ENCODE assay signal across 15 mouse cellular contexts in the genomic region with DNA sequence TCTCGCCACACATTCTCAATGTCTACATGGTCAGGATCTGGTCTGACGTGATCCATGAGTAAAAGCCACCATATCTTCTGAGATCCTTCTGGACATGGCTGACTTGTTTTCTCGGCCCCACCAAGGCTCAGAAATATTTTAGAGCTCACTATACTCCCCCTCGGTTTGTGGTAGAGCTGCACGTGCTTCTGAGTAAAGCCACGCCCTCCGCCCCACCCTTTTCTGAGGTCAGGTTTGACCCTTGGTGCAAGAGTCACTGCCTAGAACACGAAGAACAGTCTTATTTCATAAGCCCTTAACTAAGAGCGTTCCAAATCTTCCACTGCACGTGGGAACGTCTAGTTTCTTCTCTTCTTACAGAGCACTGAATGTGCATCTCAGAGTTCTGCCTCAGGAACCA. TPM values are rescaled to one million over a fixed set of nuclear protein-coding genes. Genes with fewer than 3 reads are reported as not detected.
DNase-seq lines count a peak whose midpoint lies in the region; ATAC-seq and TF ChIP-seq lines count a peak whose summit lies in the region.
"Had no signal": no experiment of that assay in that cellular context is flagged by ENCODE, and none has a peak within 500 bp of the region (broad histone marks: within the 10 kb centered on the region; RNA-seq: fewer than 3 reads in every experiment).

No protein-coding gene starts in this region.

- DNase-seq in hindbrain, embryonic 14.5 days (ENCODE audit: low spot score): no peak
- no peak for DNase-seq in hindbrain, embryonic 10.5 days (ENCODE audit: low spot score)
- DNase-seq in neural tube, embryonic 10.5 days (ENCODE audit: extremely low spot score, low spot score): no peak
- no peak for DNase-seq in lung, postnatal 10 days
- no peak for DNase-seq in lung, adult 2 months
- DNase-seq: cerebellum, adult 18-20 months; heart, adult 18-20 months; heart, postnatal 14 days; layer of hippocampus, postnatal 36 days; thymus, postnatal 14 days had no signal

- H3K4me1 ChIP-seq in hindbrain, embryonic 14.5 days (replicated peaks; ENCODE audit: control insufficient read depth, insufficient read depth, low read length): no peaks in the 10 kb centered on the region
- H3K4me1 ChIP-seq in hindbrain, embryonic 10.5 days (replicated peaks): 0 out of 2 replicates have a peak, but pooled peaks cover 3% of the 10 kb centered on the region
- no peaks in the 10 kb centered on the region for H3K4me1 ChIP-seq in neural tube, embryonic 13.5 days (replicated peaks)
- no peaks in the 10 kb centered on the region for H3K4me1 ChIP-seq in neural tube, embryonic 15.5 days
- no peaks in the 10 kb centered on the region for H3K4me1 ChIP-seq in lung, adult 2 months (ENCODE audit: control insufficient read depth, insufficient read depth, low read length)

- H3K27me3 ChIP-seq in hindbrain, embryonic 14.5 days (ENCODE audit: control insufficient read depth, insufficient read depth, low read length): no peaks in the 10 kb centered on the region
- peaks cover 4% of the 10 kb centered on the region; the same call in 1 of the 2 replicates for H3K27me3 ChIP-seq in hindbrain, embryonic 10.5 days (ENCODE audit: insufficient read depth, poor library complexity, severe bottlenecking)
- H3K27me3 ChIP-seq in neural tube, embryonic 13.5 days: peaks cover 5% of the 10 kb centered on the region; the same call in 1 of the 2 replicates
- no peaks in the 10 kb centered on the region for H3K27me3 ChIP-seq in neural tube, embryonic 15.5 days (replicated peaks)

- no peaks in the 10 kb centered on the region for H3K36me3 ChIP-seq in hindbrain, embryonic 14.5 days (replicated peaks; ENCODE audit: control insufficient read depth, insufficient read depth)
- no peaks in the 10 kb centered on the region for H3K36me3 ChIP-seq in hindbrain, embryonic 10.5 days
- no peaks in the 10 kb centered on the region for H3K36me3 ChIP-seq in neural tube, embryonic 13.5 days
- H3K36me3 ChIP-seq in neural tube, embryonic 15.5 days: no peaks in the 10 kb centered on the region

- 0 out of 2 replicates have a peak overlapping the region, but pooled peaks have one; percentile 19 for H3K4me2 ChIP-seq in hindbrain, embryonic 14.5 days (replicated peaks)
- 0 out of 2 replicates have a peak overlapping the region, but pooled peaks have one; percentile 6 for H3K4me2 ChIP-seq in neural tube, embryonic 13.5 days
- H3K4me2 ChIP-seq in neural tube, embryonic 15.5 days: peak overlapping the region; percentile 20

- no peaks in the 10 kb centered on the region for H3K9me3 ChIP-seq in hindbrain, embryonic 14.5 days (ENCODE audit: control insufficient read depth, low read length)
- no peaks in the 10 kb centered on the region for H3K9me3 ChIP-seq in hindbrain, embryonic 10.5 days
- no peaks in the 10 kb centered on the region for H3K9me3 ChIP-seq in neural tube, embryonic 13.5 days
- H3K9me3 ChIP-seq in neural tube, embryonic 15.5 days (replicated peaks): no peaks in the 10 kb centered on the region

- TF ChIP-seq CTCF in lung, adult 2 months (IDR thresholded peaks at IDR 0.05; ENCODE audit: insufficient read depth, low read length): no peak

- H3K4me3 ChIP-seq in hindbrain, embryonic 14.5 days (replicated peaks; ENCODE audit: low read length): no peak overlapping the region
- H3K4me3 ChIP-seq in hindbrain, embryonic 10.5 days: no peak overlapping the region
- no peak overlapping the region for H3K4me3 ChIP-seq in neural tube, embryonic 13.5 days
- H3K4me3 ChIP-seq in neural tube, embryonic 15.5 days (replicated peaks): no peak overlapping the region
- no peak overlapping the region for H3K4me3 ChIP-seq in lung, adult 2 months (replicated peaks; ENCODE audit: extremely low read depth, low read depth, low read length)

- TF ChIP-seq POLR2A in lung, adult 2 months (IDR thresholded peaks at IDR 0.05; ENCODE audit: borderline replicate concordance, extremely low read depth, low read depth, low read length): no peak

- no peak overlapping the region for H3K9ac ChIP-seq in hindbrain, embryonic 14.5 days
- no peak overlapping the region for H3K9ac ChIP-seq in neural tube, embryonic 13.5 days
- H3K9ac ChIP-seq in neural tube, embryonic 15.5 days (replicated peaks): no peak overlapping the region

- ATAC-seq in hindbrain, embryonic 14.5 days (ENCODE audit: low FRiP score): no peak
- ATAC-seq in neural tube, embryonic 13.5 days (ENCODE audit: low read depth): no peak
- peak; percentile 72 for ATAC-seq in granulocyte monocyte progenitor cell, adult 5-6 weeks (replicated peaks; ENCODE audit: poor library complexity, severe bottlenecking)
- ATAC-seq in neural tube, embryonic 15.5 days (ENCODE audit: low FRiP score): no peak
- ATAC-seq: CD4-positive, CD25-positive, alpha-beta regulatory T cell, adult 4 months; intestine, embryonic 16.5 days had no signal

- WGBS in hindbrain, embryonic 14.5 days: 64% methylated on average over 11 of the region's 11 CpGs
- WGBS in hindbrain, embryonic 10.5 days: 58% methylated on average over 11 of the region's 11 CpGs
- 51% methylated on average over 11 of the region's 11 CpGs for WGBS in neural tube, embryonic 13.5 days
- 63% methylated on average over 11 of the region's 11 CpGs for WGBS in neural tube, embryonic 15.5 days
- 45% methylated on average over 11 of the region's 11 CpGs for WGBS in lung, adult 2 months

- H3K27ac ChIP-seq in hindbrain, embryonic 14.5 days: no peak overlapping the region
- H3K27ac ChIP-seq in hindbrain, embryonic 10.5 days: no peak overlapping the region
- H3K27ac ChIP-seq in neural tube, embryonic 13.5 days (replicated peaks): no peak overlapping the region
- no peak overlapping the region for H3K27ac ChIP-seq in neural tube, embryonic 15.5 days (replicated peaks)

RNA-seq across cellular contexts. Expression of a gene that starts 6.8 kb away (rescaled TPM):
- polyA plus RNA-seq in hindbrain, embryonic 14.5 days (2014; fragmentation: Nextera tagmentation; extraction: Ambion mirVana): 5.5 and 7.0 TPM in 2 replicates
- 0.44 and 0.52 TPM in 2 replicates for polyA plus RNA-seq in hindbrain, embryonic 10.5 days (2016; fragmentation: Nextera tagmentation; extraction: Ambion mirVana)
- 2.2 and 4.1 TPM in 2 replicates for polyA plus RNA-seq in neural tube, embryonic 13.5 days (2015; fragmentation: Nextera tagmentation; extraction: Ambion mirVana)
- total RNA-seq in granulocyte monocyte progenitor cell, adult 5-6 weeks (2014; fragmentation: Nextera tagmentation): 1.6 and 2.5 TPM in 2 replicates
- 1.9 and 3.7 TPM in 2 replicates for total RNA-seq in granulocyte monocyte progenitor cell, adult 5-6 weeks (2017)
- polyA plus RNA-seq in neural tube, embryonic 15.5 days (2015; fragmentation: Nextera tagmentation; extraction: Ambion mirVana): 3.4 and 3.6 TPM in 2 replicates
- polyA plus RNA-seq in lung, adult 2 months (2012; rRNA removed): 1.2 and 2.4 TPM in 2 replicates
